Mouse (Mus musculus): ENCODE measurements around the gene Fxyd7.

Fxyd7 gene

GRCm38 (mm10) chr7:31007775-31008174 lies 43.5 kb downstream of the Fxyd7 start:
- DNase-seq (ENCODE audit: low spot score), result no peak

GRCm38 (mm10) chr7:31002650-31003049 lies 48.6 kb downstream of the Fxyd7 start:
- DNase-seq (ENCODE audit: low spot score), result no peak

- peak; percentile 18 for DNase-seq (ENCODE audit: low spot score)
These were observed 50.7 kb downstream of the Fxyd7 start for GRCm38 (mm10) chr7:31000505-31001020.

GRCm38 (mm10) chr7:30996491-30996890 lies 54.8 kb downstream of the Fxyd7 start:
- no peak for DNase-seq (ENCODE audit: low spot score)

GRCm38 (mm10) chr7:30993986-30994385 lies 57.3 kb downstream of the Fxyd7 start:
- no peak for DNase-seq (ENCODE audit: low spot score)
